Mouse (Mus musculus) intestine, embryonic 14.5 days (tissue): ENCODE results near the gene Mafg. TPM values are rescaled to one million over a fixed set of nuclear protein-coding genes. Genes with fewer than 3 reads are reported as not detected.

Experiments used
- ATAC-seq: fragments of 200-750 bp; cut with Nextera tagmentation; replicated peaks from 2 replicates; pipeline ENCODE4 v1.8.0; 2017; ENCODE audit warnings: low read depth, moderate number of reproducible peaks, moderate TSS enrichment, moderate library complexity; ENCODE audit not compliant: low FRiP score, low TSS enrichment
- DNase-seq: peaks from one replicate; pipeline ENCODE4 v3.0.0-alpha.2; 2018; ENCODE audit warnings: low spot score
- H3K27ac ChIP-seq: fragments of 300-500 bp; sonication (generic); 2 replicates; pipeline ENCODE4 v1.5.1; 2014; ENCODE audit warnings: low read depth, mild to moderate bottlenecking, control low read depth
- H3K27me3 ChIP-seq: fragments of 300-500 bp; sonication (generic); replicated peaks from 2 replicates; pipeline ENCODE4 v1.6.1; 2014; ENCODE audit warnings: low read length, control low read depth; ENCODE audit not compliant: control insufficient read depth, insufficient read depth
- H3K36me3 ChIP-seq: fragments of 300-500 bp; sonication (generic); 2 replicates; pipeline ENCODE4 v1.6.1; 2014; ENCODE audit warnings: low read length, control low read depth; ENCODE audit not compliant: control insufficient read depth, insufficient read depth
- H3K4me1 ChIP-seq: fragments of 300-500 bp; sonication (generic); replicated peaks from 2 replicates; pipeline ENCODE4 v1.6.1; 2014; ENCODE audit warnings: low read length, control low read depth, mixed read lengths; ENCODE audit not compliant: control insufficient read depth, insufficient read depth
- H3K4me2 ChIP-seq: fragments of 300-500 bp; sonication (generic); 2 replicates; pipeline ENCODE4 v1.6.1; 2014; ENCODE audit warnings: low read length
- H3K4me3 ChIP-seq: fragments of 300-500 bp; sonication (generic); 2 replicates; pipeline ENCODE4 v1.5.1; 2014; ENCODE audit warnings: low read depth, low read length, control low read depth, mixed read lengths
- H3K9ac ChIP-seq: fragments of 300-500 bp; sonication (generic); 2 replicates; pipeline ENCODE4 v1.6.1; 2014; ENCODE audit warnings: mild to moderate bottlenecking, low read length
- H3K9me3 ChIP-seq: fragments of 300-500 bp; sonication (generic); 2 replicates; pipeline ENCODE4 v1.6.1; 2016; ENCODE audit warnings: low read length, control low read depth; ENCODE audit not compliant: control insufficient read depth
- WGBS: fragments of 180-500 bp; shearing (Covaris S2); extraction: QIAGEN DNeasy Blood & Tissue Kit; methylation state at CpG from one replicate; pipeline ENCODE4 v1.1.7; 2014; 5-methylcytosine and 5-hydroxymethylcytosine counted together
- polyA plus RNA-seq: library from polyadenylated mRNA; unstranded; fragments of >200 nt; fragmentation: Nextera tagmentation; extraction: Ambion mirVana; gene quantifications from 2 replicates; pipeline ENCODE4 v1.2.1, GENCODE M21; 2014

Mafg gene
- polyA plus RNA-seq, 1 experiment from 2014 or later, result 25.0 TPM

- H3K27ac ChIP-seq, result no peak overlapping the region
- no peak overlapping the region for H3K4me3 ChIP-seq
- 70% methylated on average over 3 of the region's 3 CpGs for WGBS
- no peaks in the 10 kb centered on the region for H3K36me3 ChIP-seq
- no peak for DNase-seq
- no peak overlapping the region for H3K9ac ChIP-seq
- no peaks in the 10 kb centered on the region for H3K9me3 ChIP-seq
- H3K4me2 ChIP-seq, result no peak overlapping the region
- H3K27me3 ChIP-seq, result peaks cover 25% of the 10 kb centered on the region
- no peaks in the 10 kb centered on the region for H3K4me1 ChIP-seq
- ATAC-seq, result no peak
Measured at GRCm38 (mm10) chr11:120654741-120655140, 21.3 kb upstream of the Mafg start.

- whole genome bisulfite sequencing, result 71% methylated on average over 3 of the region's 3 CpGs
- no peak overlapping the region for H3K4me2 ChIP-seq
- DNase-seq (no peak), ATAC-seq (no peak)
- 0 out of 2 replicates have a peak, but pooled peaks cover 5% of the 10 kb centered on the region for H3K4me1 ChIP-seq
- H3K27ac ChIP-seq, result no peak overlapping the region
- H3K9ac ChIP-seq, result no peak overlapping the region
- no peaks in the 10 kb centered on the region for H3K9me3 ChIP-seq
- no peak overlapping the region for H3K4me3 ChIP-seq
- H3K27me3 ChIP-seq, result no peaks in the 10 kb centered on the region; the same call in 1 of the 2 replicates
- H3K36me3 ChIP-seq, result no peaks in the 10 kb centered on the region
Measured at GRCm38 (mm10) chr11:120651872-120652271, 18.5 kb upstream of the Mafg start.

- no peaks in the 10 kb centered on the region for H3K9me3 ChIP-seq
- no peaks in the 10 kb centered on the region for H3K27me3 ChIP-seq
- H3K4me3 ChIP-seq, result no peak within 1 kb of the TSS
- H3K36me3 ChIP-seq, result no peaks in the 10 kb centered on the region
- WGBS, result 3% methylated on average over 13 of the region's 13 CpGs
- H3K27ac ChIP-seq, result no peak within 1 kb of the TSS
- peak within 1 kb of the TSS; percentile 31 for H3K4me2 ChIP-seq
- peaks cover 9% of the 10 kb centered on the region for H3K4me1 ChIP-seq
- H3K9ac ChIP-seq, result no peak within 1 kb of the TSS
- DNase-seq, result no peak
- ATAC-seq, result no peak
Measured at GRCm38 (mm10) chr11:120648001-120648476, 14.6 kb upstream of the Mafg start, which contains the start of gene Myadml2. TSS of gene Myadml2 (minus strand) at chr11:120648158.

- ATAC-seq (no peak), DNase-seq (no peak)
- Histone ChIP-seq H3K4me3 (no peak overlapping the region), H3K4me1 (peaks cover 9% of the 10 kb centered on the region), H3K27ac (no peak overlapping the region), H3K27me3 (no peaks in the 10 kb centered on the region), H3K36me3 (no peaks in the 10 kb centered on the region), H3K4me2 (no peak overlapping the region), H3K9me3 (no peaks in the 10 kb centered on the region), H3K9ac (no peak overlapping the region)
- WGBS, result 75% methylated on average over 35 of the region's 35 CpGs
Measured at GRCm38 (mm10) chr11:120647047-120647830, 13.8 kb upstream of the Mafg start.

GRCm38 (mm10) chr11:120643601-120643987 lies 10.2 kb upstream of the Mafg start, which contains the start of gene Pycr1:
TSS of gene Pycr1 (minus strand) at chr11:120643769.
- WGBS, result 0% methylated on average over 15 of the region's 15 CpGs
- Histone ChIP-seq H3K4me1 (peaks cover 9% of the 10 kb centered on the region), H3K27me3 (no peaks in the 10 kb centered on the region), H3K4me2 (peak within 1 kb of the TSS; percentile 74), H3K27ac (no peak within 1 kb of the TSS), H3K36me3 (no peaks in the 10 kb centered on the region), H3K4me3 (peak within 1 kb of the TSS; percentile 49), H3K9me3 (no peaks in the 10 kb centered on the region), H3K9ac (peak within 1 kb of the TSS; percentile 52)
- ATAC-seq, result peak; percentile 99
- DNase-seq, result peak; percentile 95

GRCm38 (mm10) chr11:120642939-120643600 lies 9.7 kb upstream of the Mafg start:
- Histone ChIP-seq H3K4me2 (peak overlapping the region; percentile 74), H3K27me3 (no peaks in the 10 kb centered on the region), H3K9ac (peak overlapping the region; percentile 52), H3K27ac (no peak overlapping the region), H3K9me3 (no peaks in the 10 kb centered on the region), H3K4me1 (peaks cover 7% of the 10 kb centered on the region), H3K4me3 (peak overlapping the region; percentile 49), H3K36me3 (no peaks in the 10 kb centered on the region)
- no peak for DNase-seq
- peak; percentile 40 for ATAC-seq
- under 1% methylated on average over 18 of the region's 18 CpGs for WGBS

- no peak overlapping the region for H3K4me2 ChIP-seq
- no peak for ATAC-seq
- no peaks in the 10 kb centered on the region for H3K9me3 ChIP-seq
- WGBS, result 82% methylated on average over 8 of the region's 8 CpGs
- no peak overlapping the region for H3K27ac ChIP-seq
- no peak overlapping the region for H3K4me3 ChIP-seq
- H3K36me3 ChIP-seq, result no peaks in the 10 kb centered on the region
- DNase-seq, result no peak
- H3K4me1 ChIP-seq, result peaks cover 4% of the 10 kb centered on the region
- H3K9ac ChIP-seq, result no peak overlapping the region
- no peaks in the 10 kb centered on the region for H3K27me3 ChIP-seq
Measured at GRCm38 (mm10) chr11:120641869-120642268, 8.5 kb upstream of the Mafg start.

GRCm38 (mm10) chr11:120641255-120641654 lies 7.9 kb upstream of the Mafg start:
- ATAC-seq (no peak), DNase-seq (no peak)
- Histone ChIP-seq H3K27ac (no peak overlapping the region), H3K9ac (no peak overlapping the region), H3K4me3 (no peak overlapping the region), H3K36me3 (no peaks in the 10 kb centered on the region), H3K9me3 (no peaks in the 10 kb centered on the region), H3K4me1 (peaks cover 4% of the 10 kb centered on the region), H3K4me2 (no peak overlapping the region), H3K27me3 (no peaks in the 10 kb centered on the region)
- 51% methylated on average over 9 of the region's 9 CpGs for WGBS
